Mouse (Mus musculus): ENCODE data around the gene Col4a3.

Col4a3 gene

DNA sequence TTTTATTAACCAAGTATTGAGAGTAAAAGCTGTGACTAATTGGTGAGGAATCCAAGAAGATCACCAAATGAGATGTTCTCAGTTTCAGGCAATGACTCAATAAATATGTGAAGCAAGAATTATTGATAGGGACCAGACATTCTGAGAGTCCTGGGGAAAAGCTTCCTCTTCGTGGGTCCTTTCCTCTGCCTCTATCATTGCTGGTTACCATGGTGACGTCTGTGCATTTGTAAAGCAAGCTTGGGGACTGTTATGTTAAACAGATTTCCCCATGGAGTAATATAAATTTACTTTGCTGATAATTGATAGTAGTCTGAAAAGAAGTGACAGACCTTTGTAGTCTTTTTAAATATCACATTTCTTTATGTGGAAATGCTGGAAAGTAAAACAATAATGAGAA, 76.8 kb downstream of the Col4a3 start:
- no peak for DNase-seq (ENCODE audit: low read depth in 1 of 2, low spot score in 2 of 2)

DNA sequence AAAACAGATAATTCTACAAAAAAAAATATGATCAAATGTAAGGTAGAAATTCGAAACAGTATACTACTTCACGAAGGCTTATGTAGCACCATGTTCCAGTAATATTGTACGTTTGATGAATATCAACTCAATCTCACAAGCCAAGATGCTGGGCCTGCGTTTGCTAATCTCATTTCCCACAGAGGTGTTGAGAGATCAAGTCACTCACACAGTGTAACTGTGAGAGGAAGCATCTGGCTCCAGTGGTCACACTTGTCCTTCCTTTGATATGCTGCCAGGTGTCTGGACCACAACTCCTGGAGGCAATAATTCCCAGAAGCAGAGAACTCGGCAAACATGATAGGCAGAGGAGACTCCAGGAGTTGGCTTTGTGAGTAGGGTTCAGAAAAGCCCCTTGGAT, 99.6 kb downstream of the Col4a3 start:
- DNase-seq (ENCODE audit: low read depth in 1 of 2, low spot score in 2 of 2), result no peak

DNA sequence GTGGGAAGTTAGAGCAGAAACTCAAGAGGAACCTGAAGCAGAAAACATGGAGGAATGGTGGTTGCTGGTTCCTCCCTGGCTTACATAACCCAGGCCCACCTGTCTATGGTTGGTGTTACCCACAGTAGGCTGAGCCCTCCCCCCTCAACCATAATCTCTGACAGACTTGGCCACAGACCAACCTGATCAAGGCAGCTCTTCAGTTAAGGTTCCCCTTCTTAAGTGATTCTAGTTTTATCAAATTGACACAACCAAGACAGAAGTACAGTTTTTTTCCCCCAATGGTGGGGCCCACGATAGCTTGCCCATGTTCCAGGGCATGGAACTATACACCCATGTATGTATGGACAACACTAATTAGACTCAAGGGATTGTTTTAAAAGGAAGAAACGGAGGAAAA, 100.1 kb downstream of the Col4a3 start:
- no peak for DNase-seq (ENCODE audit: low read depth in 1 of 2, low spot score in 2 of 2)

DNA sequence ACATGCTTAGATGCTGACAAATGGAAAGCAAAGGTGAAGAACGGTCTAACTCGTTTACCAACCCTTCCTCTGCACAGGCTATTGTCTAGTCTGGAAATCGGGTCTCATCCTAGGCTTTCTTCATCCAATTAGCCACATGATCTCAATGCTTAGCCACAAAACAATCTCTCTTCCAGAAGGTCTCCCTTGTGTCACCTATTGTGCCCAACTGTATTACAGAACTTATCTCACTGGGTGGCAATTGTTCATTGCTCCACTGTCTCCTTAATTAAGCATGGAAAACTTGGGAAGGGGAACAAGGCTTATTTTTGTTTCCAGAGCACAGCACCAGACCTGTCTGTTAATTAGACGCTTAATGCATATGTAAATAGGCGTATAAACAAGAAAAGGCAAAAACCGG, 101.2 kb downstream of the Col4a3 start:
- DNase-seq (ENCODE audit: low read depth in 1 of 2, low spot score in 2 of 2), result no peak

GRCm38 (mm10) chr1:82695915-82696314, 109.2 kb downstream of the Col4a3 start:
- no peak for DNase-seq (ENCODE audit: low read depth in 1 of 2, low spot score in 2 of 2)

DNA sequence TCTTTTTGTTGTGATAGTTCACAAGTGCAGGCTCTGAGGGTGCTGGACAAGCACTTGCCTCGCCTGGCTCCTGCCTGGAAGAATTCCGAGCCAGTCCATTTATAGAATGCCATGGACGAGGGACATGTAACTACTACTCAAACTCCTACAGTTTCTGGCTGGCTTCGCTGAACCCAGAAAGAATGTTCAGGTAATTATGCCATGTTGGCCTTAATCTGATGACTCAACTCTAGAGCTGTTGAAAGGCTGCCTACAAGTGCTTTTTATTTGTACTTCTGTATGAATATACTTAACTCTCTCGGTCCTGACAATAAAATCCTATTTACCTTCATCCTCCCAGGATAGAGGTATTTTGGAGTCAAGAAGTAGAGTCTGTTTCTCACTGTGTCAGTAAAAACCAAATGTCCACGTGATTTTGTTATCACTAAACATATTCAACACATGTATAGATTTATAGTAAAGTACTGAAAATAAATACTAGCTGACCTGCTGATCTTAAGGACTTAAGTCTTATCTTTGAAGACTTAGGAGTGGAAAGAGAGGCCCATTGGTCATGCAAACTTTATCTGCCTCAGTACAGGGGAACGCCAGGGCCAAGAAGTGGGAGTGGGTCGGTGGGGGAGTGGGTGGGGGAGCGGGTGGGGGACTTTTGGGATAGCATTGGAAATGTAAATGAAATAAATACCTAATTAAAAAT, 131.2 kb downstream of the Col4a3 start:
- DNase-seq (ENCODE audit: low read depth in 1 of 2, low spot score in 2 of 2), result no peak

DNA sequence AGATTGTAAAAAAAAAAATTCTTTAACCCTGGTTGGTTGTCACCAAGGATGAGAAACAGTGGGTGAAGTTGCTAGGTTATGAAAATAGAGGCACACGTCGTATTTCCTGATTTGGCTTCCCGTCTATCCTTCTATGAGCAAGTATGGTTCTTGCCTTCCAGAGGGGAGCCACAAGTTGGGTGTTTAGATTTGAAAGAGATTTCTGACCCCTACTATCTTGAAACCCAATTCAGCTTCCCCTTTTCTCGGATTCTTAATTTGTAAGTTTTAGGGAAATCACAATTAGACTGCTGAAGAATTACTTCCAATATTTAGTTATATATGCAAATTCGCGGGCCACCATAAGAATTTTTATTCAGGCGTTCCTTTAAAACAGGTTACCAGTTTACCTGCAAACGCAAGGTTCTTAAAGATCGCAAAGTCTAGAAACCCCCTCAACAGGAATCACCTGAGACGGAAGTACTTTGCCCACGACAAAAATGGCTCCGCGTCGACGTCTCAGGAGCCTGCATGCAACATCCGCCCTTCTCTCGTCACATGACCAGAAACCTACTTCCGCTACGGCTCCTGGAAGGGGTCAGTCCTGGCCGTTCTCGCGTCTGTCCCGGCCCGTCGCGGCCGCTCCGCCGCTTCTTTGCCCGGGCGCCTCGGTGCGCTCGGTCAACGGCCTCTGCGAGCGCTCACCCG, 137.8 kb downstream of the Col4a3 start, which contains the start of gene Mff:
Gene Mff, plus strand, starts transcription at position 552 of the 687 bp plus-strand sequence.
- DNase-seq (ENCODE audit: low read depth in 1 of 2, low spot score in 2 of 2), result peak; percentile 73 to 86

DNA sequence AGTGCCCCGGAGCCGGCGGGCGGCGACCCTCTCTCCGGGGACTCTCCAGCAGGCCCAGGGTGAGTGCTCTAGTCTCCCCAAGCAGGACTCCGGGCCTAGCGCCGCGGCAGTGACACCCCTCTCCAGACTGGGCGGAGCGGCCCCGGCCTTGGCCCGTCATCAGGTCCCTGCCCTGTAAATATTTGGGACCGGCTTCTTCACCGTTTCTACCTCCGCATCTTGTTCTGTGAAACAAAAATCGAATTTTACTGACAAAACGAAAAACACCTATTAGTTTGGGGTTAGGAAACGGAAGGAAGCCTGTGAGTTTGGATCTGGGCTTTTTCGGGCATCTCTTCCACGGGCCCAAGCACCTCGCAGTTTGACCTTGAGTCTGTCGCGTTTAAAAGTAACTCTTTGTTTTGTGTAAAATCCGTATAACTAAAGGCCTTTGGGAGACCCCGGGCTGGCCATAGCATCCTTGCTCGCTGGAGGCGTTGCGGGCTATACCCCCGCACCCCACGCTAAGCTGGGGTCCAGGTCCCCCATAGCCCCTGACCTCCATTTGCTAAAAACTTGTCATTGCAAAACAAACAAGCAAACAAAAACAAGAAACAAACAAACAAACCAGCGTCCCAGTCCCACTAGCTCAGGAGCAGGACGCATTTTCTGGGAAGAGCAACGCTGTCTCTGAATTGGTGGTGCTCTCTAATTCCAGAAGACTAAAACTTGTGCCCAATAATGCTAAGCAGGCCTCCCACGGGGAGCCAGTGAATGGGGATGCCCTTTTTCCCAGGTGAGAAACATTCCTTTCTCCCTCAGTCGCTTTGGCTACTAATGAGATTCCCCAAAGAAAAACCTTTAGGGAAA, 138.5 kb downstream of the Col4a3 start:
- no peak for DNase-seq (ENCODE audit: low read depth in 1 of 2, low spot score in 2 of 2)

- DNase-seq (ENCODE audit: low read depth in 1 of 2, low spot score in 2 of 2), result no peak
Measured at GRCm38 (mm10) chr1:82725875-82726185, 139.1 kb downstream of the Col4a3 start.

GRCm38 (mm10) chr1:82726482-82726881, 139.8 kb downstream of the Col4a3 start:
- no peak for DNase-seq (ENCODE audit: low read depth in 1 of 2, low spot score in 2 of 2)

- no peak for DNase-seq (ENCODE audit: low read depth in 1 of 2, low spot score in 2 of 2)
Measured at GRCm38 (mm10) chr1:82733357-82733756, 146.6 kb downstream of the Col4a3 start.

DNA sequence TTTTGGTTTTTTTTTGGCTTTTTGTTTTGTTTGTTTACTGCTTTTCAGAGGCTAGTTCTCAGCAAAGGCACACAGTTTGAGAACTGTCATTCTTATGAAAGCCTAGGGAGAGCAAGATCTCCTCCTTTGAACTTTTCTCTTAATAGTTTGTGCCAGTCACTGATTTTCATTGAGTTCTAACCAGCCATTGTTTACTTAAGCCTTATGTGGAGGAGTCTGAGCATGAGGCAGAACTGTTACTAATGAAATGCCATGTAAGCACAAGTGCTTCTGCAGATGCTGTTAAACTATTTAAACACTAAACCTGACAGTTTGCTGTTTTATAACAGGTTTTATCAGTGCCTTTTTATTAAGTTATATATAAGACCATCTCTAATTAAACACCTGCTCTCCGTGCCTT, 151.3 kb downstream of the Col4a3 start:
- no peak for DNase-seq (ENCODE audit: low read depth in 1 of 2, low spot score in 2 of 2)

GRCm38 (mm10) chr1:82741539-82741938, 154.8 kb downstream of the Col4a3 start:
- no peak for DNase-seq (ENCODE audit: low read depth in 1 of 2, low spot score in 2 of 2)

DNA sequence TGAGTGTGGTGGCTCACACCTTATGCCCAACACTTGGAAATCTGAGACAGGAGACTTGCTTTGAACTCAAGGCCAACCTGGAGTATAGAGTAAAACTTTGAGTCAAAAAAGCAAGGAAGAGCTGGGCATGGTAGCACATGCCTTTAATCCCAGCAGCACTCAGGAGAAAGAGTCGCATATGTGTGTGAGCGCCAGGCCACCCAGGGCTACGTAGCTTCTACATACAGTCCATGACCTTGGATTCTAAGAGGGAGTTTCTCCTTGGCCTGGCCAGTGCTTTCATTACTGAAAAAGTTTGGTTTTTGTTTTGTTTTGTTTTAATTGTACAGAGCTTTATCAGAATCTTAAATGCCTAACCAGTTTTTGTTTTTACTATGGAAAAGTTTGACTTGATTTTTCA, 157.2 kb downstream of the Col4a3 start:
- DNase-seq (ENCODE audit: low read depth in 1 of 2, low spot score in 2 of 2), result no peak

DNA sequence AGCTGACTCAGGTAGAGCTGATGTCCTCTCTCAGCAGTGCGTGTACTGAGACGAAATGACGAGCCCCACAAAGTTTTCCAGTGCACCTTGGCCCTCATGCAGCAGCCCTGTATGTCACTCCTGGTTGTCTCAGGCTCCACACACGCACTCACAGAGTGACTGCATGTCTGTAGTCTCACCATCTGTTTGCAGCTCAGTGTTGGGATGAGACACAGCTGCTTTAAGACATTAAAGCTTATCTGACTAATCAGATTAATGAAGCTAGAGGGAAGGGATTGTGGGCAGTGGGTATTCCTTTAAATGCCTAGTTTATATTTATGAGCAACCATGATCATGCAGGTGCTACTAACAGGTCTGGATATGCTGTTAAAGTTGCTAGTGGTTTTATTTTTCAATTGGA, 159.7 kb downstream of the Col4a3 start:
- no peak for DNase-seq (ENCODE audit: low read depth in 1 of 2, low spot score in 2 of 2)

DNA sequence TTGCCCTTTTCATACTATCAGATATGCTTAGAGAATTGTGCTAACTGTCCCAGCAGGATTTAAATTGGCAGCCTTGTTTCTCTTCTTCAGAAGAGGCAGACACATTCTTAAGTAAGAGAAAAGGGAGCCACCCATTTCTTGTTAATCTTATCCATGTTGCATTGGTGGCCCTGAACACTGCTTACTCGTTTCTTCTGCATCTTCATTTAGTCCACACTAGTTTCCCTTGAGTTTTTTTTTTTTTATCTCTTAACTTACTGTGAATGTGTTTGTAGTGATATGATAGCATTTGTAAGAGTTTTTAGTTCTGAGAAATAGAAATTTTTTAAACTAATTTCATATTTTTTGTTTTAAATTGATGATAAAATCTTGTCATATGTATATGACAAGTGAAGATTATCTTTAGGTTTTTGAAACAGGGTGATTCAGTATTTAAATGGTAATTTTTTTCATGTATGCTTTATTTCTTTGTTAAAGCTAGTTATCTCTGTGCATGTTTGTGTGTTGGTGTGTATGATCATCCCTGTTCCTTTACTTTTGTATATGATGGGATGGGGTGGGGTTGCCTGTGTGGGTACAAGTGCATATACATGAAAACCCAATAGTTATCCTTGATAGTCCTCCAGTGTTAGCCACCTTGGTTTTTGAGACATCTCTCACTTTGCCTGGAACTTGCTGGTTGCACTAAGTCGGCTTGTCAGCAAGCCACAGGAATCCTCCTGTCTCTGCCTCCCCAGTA, 161.2 kb downstream of the Col4a3 start:
- no peak for DNase-seq (ENCODE audit: low read depth in 1 of 2, low spot score in 2 of 2)

DNA sequence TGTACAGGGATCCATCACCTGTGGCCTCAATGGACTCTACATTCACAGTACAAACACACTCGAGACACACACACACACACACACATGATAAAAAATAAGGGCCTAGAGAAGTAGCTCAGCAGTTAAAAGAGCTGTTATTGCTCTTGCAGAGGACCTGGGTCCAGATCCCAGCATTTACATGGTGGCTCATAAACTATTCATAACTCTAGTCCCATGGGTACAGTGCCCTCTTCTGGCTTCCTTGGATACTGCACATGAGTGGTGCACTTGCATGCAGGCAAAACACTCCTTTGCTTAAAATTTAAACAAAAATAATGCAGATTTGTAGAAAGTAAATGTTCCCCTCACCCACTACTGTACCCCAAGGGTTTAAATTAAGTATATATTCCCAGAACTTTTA, 172.8 kb downstream of the Col4a3 start:
- DNase-seq (ENCODE audit: low read depth in 1 of 2, low spot score in 2 of 2), result no peak

- peak; percentile 2 to 16 for DNase-seq (ENCODE audit: low read depth in 1 of 2, low spot score in 2 of 2)
Measured at GRCm38 (mm10) chr1:82761454-82762169, 174.9 kb downstream of the Col4a3 start.

GRCm38 (mm10) chr1:82762274-82762673, 175.6 kb downstream of the Col4a3 start:
- DNase-seq (ENCODE audit: low read depth in 1 of 2, low spot score in 2 of 2), result no peak

GRCm38 (mm10) chr1:82766227-82766626, 179.5 kb downstream of the Col4a3 start:
- no peak for DNase-seq (ENCODE audit: low read depth in 1 of 2, low spot score in 2 of 2)

DNA sequence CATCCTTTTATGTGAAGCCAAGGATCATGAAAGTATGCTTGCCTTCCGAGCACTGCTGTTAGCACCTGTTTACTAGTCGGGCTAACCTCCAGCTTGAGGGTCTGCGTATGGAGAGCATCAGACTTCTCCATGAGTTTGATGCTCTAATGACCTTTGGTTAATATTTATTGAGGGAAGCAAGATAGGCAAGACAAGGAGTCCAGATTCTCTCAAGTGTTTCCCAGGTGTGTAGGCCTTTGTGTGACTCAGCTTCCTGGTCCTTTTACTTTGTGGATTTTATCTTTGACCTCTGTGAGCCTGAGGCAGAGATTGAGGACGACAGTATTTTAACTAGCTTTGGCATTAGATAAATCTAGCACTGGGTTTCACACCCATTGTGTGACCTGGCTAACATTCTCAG, 179.9 kb downstream of the Col4a3 start:
- DNase-seq (ENCODE audit: low read depth in 1 of 2, low spot score in 2 of 2), result no peak

Data from monocyte, adult 2 months (primary cell).